Mouse (Mus musculus): Measurements from ENCODE around the gene Erbb3. TPM values are rescaled to one million over a fixed set of nuclear protein-coding genes. Genes with fewer than 3 reads are reported as not detected.
A peak's percentile ranks its signal among the peaks of the same experiment; 100 is the strongest.

The Erbb3 gene
- polyA plus RNA-seq, 1 experiment, result 0.28 TPM

DNA sequence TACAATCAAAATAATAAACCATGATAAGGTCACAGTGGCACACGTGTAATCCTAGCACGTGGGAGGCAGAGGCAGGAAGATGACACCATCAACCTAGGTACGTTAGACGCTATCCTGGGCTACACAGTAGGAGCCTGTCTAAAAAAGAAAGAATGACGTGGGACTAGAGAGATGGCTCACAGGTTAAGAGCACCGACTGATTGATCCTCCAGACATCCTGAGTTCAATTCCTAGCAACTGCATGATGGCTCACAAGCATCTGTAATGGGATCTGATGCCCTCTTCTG, 23.6 kb upstream of the Erbb3 start:
- no peaks in the 10 kb centered on the region for H3K27me3 ChIP-seq (ENCODE audit: control insufficient read depth, insufficient read depth, insufficient read length)
- no peaks in the 10 kb centered on the region for H3K79me2 ChIP-seq (ENCODE audit: control insufficient read depth, insufficient read depth)
- no peak overlapping the region for H3ac ChIP-seq (ENCODE audit: control insufficient read depth, insufficient read length, low read depth)
- TF ChIP-seq FOSL1 (IDR thresholded peaks at IDR 0.05; ENCODE audit: insufficient read depth, low read length, poor library complexity, severe bottlenecking) (no peak), USF1 (IDR thresholded peaks at IDR 0.05; ENCODE audit: low read depth) (no peak), CEBPB (IDR thresholded peaks at IDR 0.05; ENCODE audit: low read depth) (no peak), MAX (IDR thresholded peaks at IDR 0.05) (no peak), MYOD1 (IDR thresholded peaks at IDR 0.05; ENCODE audit: control insufficient read depth, insufficient read length, low read depth) (no peak), MYOG (IDR thresholded peaks at IDR 0.05; ENCODE audit: control insufficient read depth, extremely low read depth, insufficient read length) (no peak), CTCF (IDR thresholded peaks at IDR 0.05; ENCODE audit: control insufficient read depth, insufficient read depth, insufficient read length) (no peak)
- H3K79me3 ChIP-seq (ENCODE audit: low read depth), result no peaks in the 10 kb centered on the region
- no peaks in the 10 kb centered on the region for H3K36me3 ChIP-seq (ENCODE audit: control insufficient read depth, insufficient read depth)
- H3K4me3 ChIP-seq (ENCODE audit: insufficient read depth, poor library complexity, severe bottlenecking), result no peak overlapping the region

DNA sequence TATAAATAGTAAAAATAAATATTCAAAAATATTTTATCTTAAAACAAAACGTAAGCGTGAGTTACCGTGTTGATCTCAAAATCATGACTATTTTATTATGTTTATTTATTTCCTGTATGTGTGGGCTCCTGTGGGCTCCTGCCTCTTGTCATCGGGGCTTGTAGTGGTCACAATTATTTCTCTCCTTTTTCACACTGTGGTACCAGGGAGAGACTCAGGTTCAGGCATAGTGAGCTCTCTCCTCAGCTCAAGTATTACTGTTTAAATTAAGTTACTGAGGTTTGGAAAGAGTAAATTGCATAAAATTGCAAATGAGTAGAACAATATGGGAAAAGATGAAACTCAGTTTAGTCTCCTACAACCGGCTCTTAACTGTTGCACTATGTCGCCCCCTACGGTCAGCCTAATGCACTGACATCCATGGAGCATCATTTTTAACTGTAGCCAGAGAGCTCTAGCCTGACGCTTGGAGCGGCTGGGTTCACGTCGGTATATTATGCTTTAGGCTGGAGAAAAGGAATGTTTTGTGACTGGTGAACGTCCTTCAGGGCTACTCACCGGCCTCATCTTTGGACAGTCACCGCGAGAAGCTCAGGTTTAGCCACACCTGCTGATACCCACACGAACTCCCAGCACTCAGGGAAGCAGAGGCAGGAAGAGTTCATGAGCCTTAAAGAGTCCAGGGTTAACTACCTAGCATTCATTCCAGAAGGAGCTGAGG, 23.1 kb upstream of the Erbb3 start:
- Histone ChIP-seq H3ac (ENCODE audit: control insufficient read depth, insufficient read length, low read depth) (no peak overlapping the region), H3K36me3 (ENCODE audit: control insufficient read depth, insufficient read depth) (no peaks in the 10 kb centered on the region), H3K79me2 (ENCODE audit: control insufficient read depth, insufficient read depth) (no peaks in the 10 kb centered on the region), H3K27me3 (ENCODE audit: control insufficient read depth, insufficient read depth, insufficient read length) (no peaks in the 10 kb centered on the region), H3K4me3 (ENCODE audit: insufficient read depth, poor library complexity, severe bottlenecking) (no peak overlapping the region), H3K79me3 (ENCODE audit: low read depth) (no peaks in the 10 kb centered on the region)
- no peak for TF ChIP-seq MAX (IDR thresholded peaks at IDR 0.05)
- peak; percentile 53 for TF ChIP-seq CTCF (IDR thresholded peaks at IDR 0.05; ENCODE audit: control insufficient read depth, insufficient read depth, insufficient read length)

GRCm38 (mm10) chr10:128606483-128606882, 17.0 kb upstream of the Erbb3 start:
- Histone ChIP-seq H3ac (ENCODE audit: control insufficient read depth, insufficient read length, low read depth) (no peak overlapping the region), H3K79me3 (ENCODE audit: low read depth) (no peaks in the 10 kb centered on the region), H3K36me3 (ENCODE audit: control insufficient read depth, insufficient read depth) (no peaks in the 10 kb centered on the region), H3K27me3 (ENCODE audit: control insufficient read depth, insufficient read depth, insufficient read length) (no peaks in the 10 kb centered on the region), H3K4me3 (ENCODE audit: insufficient read depth, poor library complexity, severe bottlenecking) (no peak overlapping the region), H3K79me2 (ENCODE audit: control insufficient read depth, insufficient read depth) (no peaks in the 10 kb centered on the region)
- TF ChIP-seq USF1 (IDR thresholded peaks at IDR 0.05; ENCODE audit: low read depth), result no peak
- no peak for TF ChIP-seq FOSL1 (IDR thresholded peaks at IDR 0.05; ENCODE audit: insufficient read depth, low read length, poor library complexity, severe bottlenecking)
- no peak for TF ChIP-seq MYOD1 (IDR thresholded peaks at IDR 0.05; ENCODE audit: control insufficient read depth, insufficient read length, low read depth)
- TF ChIP-seq CTCF (IDR thresholded peaks at IDR 0.05; ENCODE audit: control insufficient read depth, insufficient read depth, insufficient read length), result no peak
- no peak for TF ChIP-seq CEBPB (IDR thresholded peaks at IDR 0.05; ENCODE audit: low read depth)
- no peak for TF ChIP-seq MYOG (IDR thresholded peaks at IDR 0.05; ENCODE audit: control insufficient read depth, extremely low read depth, insufficient read length)
- no peak for TF ChIP-seq MAX (IDR thresholded peaks at IDR 0.05)

DNA sequence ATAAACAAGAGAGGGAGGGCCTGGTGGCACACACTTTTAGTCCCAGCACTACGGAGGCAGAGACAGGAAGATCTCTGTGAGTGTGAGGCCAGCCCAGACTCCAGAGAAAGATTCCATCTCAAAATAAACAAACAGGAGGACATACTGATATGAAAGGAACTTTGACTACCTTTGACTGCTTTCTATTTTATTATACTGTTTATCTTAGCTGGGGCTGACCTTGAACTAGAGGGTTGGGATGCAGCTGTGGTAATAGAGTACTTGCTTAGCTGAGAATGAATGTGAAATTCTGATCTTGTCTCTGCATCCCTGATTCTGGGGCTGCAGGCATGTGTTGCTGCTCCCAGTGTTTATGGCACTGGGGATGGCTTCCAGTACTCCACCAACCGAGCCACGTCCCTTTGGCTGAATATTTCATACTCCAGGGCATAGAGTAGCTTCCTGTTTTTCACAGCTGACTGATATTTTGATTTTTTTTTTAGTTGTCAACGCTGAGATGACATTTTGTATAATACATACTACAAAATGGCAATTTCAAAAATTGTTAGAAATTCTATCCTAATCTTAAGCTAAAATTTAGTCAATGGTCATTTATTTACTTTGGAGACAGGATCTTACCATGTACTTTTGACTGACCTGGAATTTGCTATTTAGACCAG, 13.1 kb upstream of the Erbb3 start:
- Histone ChIP-seq H3K4me3 (ENCODE audit: insufficient read depth, poor library complexity, severe bottlenecking) (no peak overlapping the region), H3ac (ENCODE audit: control insufficient read depth, insufficient read length, low read depth) (no peak overlapping the region)
- TF ChIP-seq USF1 (IDR thresholded peaks at IDR 0.05; ENCODE audit: low read depth), result no peak
- no peak for TF ChIP-seq FOSL1 (IDR thresholded peaks at IDR 0.05; ENCODE audit: insufficient read depth, low read length, poor library complexity, severe bottlenecking)
- TF ChIP-seq MYOD1 (IDR thresholded peaks at IDR 0.05; ENCODE audit: control insufficient read depth, insufficient read length, low read depth), result no peak
- no peak for TF ChIP-seq MYOG (IDR thresholded peaks at IDR 0.05; ENCODE audit: control insufficient read depth, extremely low read depth, insufficient read length)
- TF ChIP-seq CEBPB (IDR thresholded peaks at IDR 0.05; ENCODE audit: low read depth), result no peak
- no peak for TF ChIP-seq CTCF (IDR thresholded peaks at IDR 0.05; ENCODE audit: control insufficient read depth, insufficient read depth, insufficient read length)
- TF ChIP-seq MAX (IDR thresholded peaks at IDR 0.05), result no peak

GRCm38 (mm10) chr10:128601499-128601898, 12.0 kb upstream of the Erbb3 start:
- no peaks in the 10 kb centered on the region for H3K79me3 ChIP-seq (ENCODE audit: low read depth)
- H3ac ChIP-seq (ENCODE audit: control insufficient read depth, insufficient read length, low read depth), result no peak overlapping the region
- H3K79me2 ChIP-seq (ENCODE audit: control insufficient read depth, insufficient read depth), result no peaks in the 10 kb centered on the region
- no peaks in the 10 kb centered on the region for H3K36me3 ChIP-seq (ENCODE audit: control insufficient read depth, insufficient read depth)
- no peaks in the 10 kb centered on the region for H3K27me3 ChIP-seq (ENCODE audit: control insufficient read depth, insufficient read depth, insufficient read length)
- TF ChIP-seq FOSL1 (IDR thresholded peaks at IDR 0.05; ENCODE audit: insufficient read depth, low read length, poor library complexity, severe bottlenecking) (no peak), CEBPB (IDR thresholded peaks at IDR 0.05; ENCODE audit: low read depth) (no peak), USF1 (IDR thresholded peaks at IDR 0.05; ENCODE audit: low read depth) (no peak), CTCF (IDR thresholded peaks at IDR 0.05; ENCODE audit: control insufficient read depth, insufficient read depth, insufficient read length) (no peak), MAX (IDR thresholded peaks at IDR 0.05) (no peak), MYOG (IDR thresholded peaks at IDR 0.05; ENCODE audit: control insufficient read depth, extremely low read depth, insufficient read length) (no peak), MYOD1 (IDR thresholded peaks at IDR 0.05; ENCODE audit: control insufficient read depth, insufficient read length, low read depth) (no peak)
- H3K4me3 ChIP-seq (ENCODE audit: insufficient read depth, poor library complexity, severe bottlenecking), result no peak overlapping the region

More for the DNA sequence above, 13.1 kb upstream of the Erbb3 start:
- Histone ChIP-seq H3K79me2 (ENCODE audit: control insufficient read depth, insufficient read depth) (no peaks in the 10 kb centered on the region), H3K36me3 (ENCODE audit: control insufficient read depth, insufficient read depth) (no peaks in the 10 kb centered on the region), H3K79me3 (ENCODE audit: low read depth) (no peaks in the 10 kb centered on the region), H3K27me3 (ENCODE audit: control insufficient read depth, insufficient read depth, insufficient read length) (no peaks in the 10 kb centered on the region)
